Mouse (Mus musculus): ENCODE measurements around the gene Slc6a13.

GRCm38 (mm10) chr6:121329848-121330508 lies 30.0 kb downstream of the Slc6a13 start:
- no peak for TF ChIP-seq CTCF (IDR thresholded peaks at IDR 0.05; ENCODE audit: control insufficient read depth, insufficient read depth, low read length)
- no peak for TF ChIP-seq POLR2A (IDR thresholded peaks at IDR 0.05; ENCODE audit: borderline replicate concordance, control insufficient read depth, low read depth, low read length)
